Mouse (Mus musculus): ENCODE data around the gene Krt34. TPM values are rescaled to one million over a fixed set of nuclear protein-coding genes. Genes with fewer than 3 reads are reported as not detected.

The Krt34 gene
- polyA plus RNA-seq, 1 experiment = not detected

GRCm38 (mm10) chr11:100010682-100011081 lies 30.7 kb downstream of the Krt34 start:
- TF ChIP-seq CEBPB (IDR thresholded peaks at IDR 0.05; ENCODE audit: low read depth) (no peak), FOSL1 (IDR thresholded peaks at IDR 0.05; ENCODE audit: insufficient read depth, low read length, poor library complexity, severe bottlenecking) (no peak), USF1 (IDR thresholded peaks at IDR 0.05; ENCODE audit: low read depth) (no peak), MAX (IDR thresholded peaks at IDR 0.05) (no peak), MYOD1 (IDR thresholded peaks at IDR 0.05; ENCODE audit: control insufficient read depth, insufficient read length, low read depth) (no peak), MYOG (IDR thresholded peaks at IDR 0.05; ENCODE audit: control insufficient read depth, extremely low read depth, insufficient read length) (no peak), CTCF (IDR thresholded peaks at IDR 0.05; ENCODE audit: control insufficient read depth, insufficient read depth, insufficient read length) (no peak)
- Histone ChIP-seq H3K27me3 (ENCODE audit: control insufficient read depth, insufficient read depth, insufficient read length) (no peaks in the 10 kb centered on the region), H3K79me2 (ENCODE audit: control insufficient read depth, insufficient read depth) (no peaks in the 10 kb centered on the region), H3K36me3 (ENCODE audit: control insufficient read depth, insufficient read depth) (no peaks in the 10 kb centered on the region), H3K79me3 (ENCODE audit: low read depth) (no peaks in the 10 kb centered on the region), H3K4me3 (ENCODE audit: insufficient read depth, poor library complexity, severe bottlenecking) (no peak overlapping the region), H3ac (ENCODE audit: control insufficient read depth, insufficient read length, low read depth) (no peak overlapping the region)

GRCm38 (mm10) chr11:100008336-100008735 lies 33.0 kb downstream of the Krt34 start:
- Histone ChIP-seq H3K79me2 (ENCODE audit: control insufficient read depth, insufficient read depth) (no peaks in the 10 kb centered on the region), H3K4me3 (ENCODE audit: insufficient read depth, poor library complexity, severe bottlenecking) (no peak overlapping the region), H3K27me3 (ENCODE audit: control insufficient read depth, insufficient read depth, insufficient read length) (no peaks in the 10 kb centered on the region), H3K79me3 (ENCODE audit: low read depth) (no peaks in the 10 kb centered on the region), H3ac (ENCODE audit: control insufficient read depth, insufficient read length, low read depth) (no peak overlapping the region), H3K36me3 (ENCODE audit: control insufficient read depth, insufficient read depth) (no peaks in the 10 kb centered on the region)
- no peak for TF ChIP-seq CEBPB (IDR thresholded peaks at IDR 0.05; ENCODE audit: low read depth)

GRCm38 (mm10) chr11:100006624-100007023 lies 34.7 kb downstream of the Krt34 start:
- no peaks in the 10 kb centered on the region for H3K79me3 ChIP-seq (ENCODE audit: low read depth)
- H3K79me2 ChIP-seq (ENCODE audit: control insufficient read depth, insufficient read depth) = no peaks in the 10 kb centered on the region
- H3K4me3 ChIP-seq (ENCODE audit: insufficient read depth, poor library complexity, severe bottlenecking) = no peak overlapping the region
- no peak overlapping the region for H3ac ChIP-seq (ENCODE audit: control insufficient read depth, insufficient read length, low read depth)
- no peaks in the 10 kb centered on the region for H3K36me3 ChIP-seq (ENCODE audit: control insufficient read depth, insufficient read depth)
- H3K27me3 ChIP-seq (ENCODE audit: control insufficient read depth, insufficient read depth, insufficient read length) = no peaks in the 10 kb centered on the region
- TF ChIP-seq MYOD1 (IDR thresholded peaks at IDR 0.05; ENCODE audit: control insufficient read depth, insufficient read length, low read depth) (no peak), CTCF (IDR thresholded peaks at IDR 0.05; ENCODE audit: control insufficient read depth, insufficient read depth, insufficient read length) (no peak), MAX (IDR thresholded peaks at IDR 0.05) (no peak), MYOG (IDR thresholded peaks at IDR 0.05; ENCODE audit: control insufficient read depth, extremely low read depth, insufficient read length) (no peak), FOSL1 (IDR thresholded peaks at IDR 0.05; ENCODE audit: insufficient read depth, low read length, poor library complexity, severe bottlenecking) (no peak), CEBPB (IDR thresholded peaks at IDR 0.05; ENCODE audit: low read depth) (no peak), USF1 (IDR thresholded peaks at IDR 0.05; ENCODE audit: low read depth) (no peak)

- no peaks in the 10 kb centered on the region for H3K79me3 ChIP-seq (ENCODE audit: low read depth)
- H3ac ChIP-seq (ENCODE audit: control insufficient read depth, insufficient read length, low read depth) = no peak overlapping the region
- H3K79me2 ChIP-seq (ENCODE audit: control insufficient read depth, insufficient read depth) = no peaks in the 10 kb centered on the region
- no peak overlapping the region for H3K4me3 ChIP-seq (ENCODE audit: insufficient read depth, poor library complexity, severe bottlenecking)
- no peaks in the 10 kb centered on the region for H3K27me3 ChIP-seq (ENCODE audit: control insufficient read depth, insufficient read depth, insufficient read length)
- H3K36me3 ChIP-seq (ENCODE audit: control insufficient read depth, insufficient read depth) = no peaks in the 10 kb centered on the region
- TF ChIP-seq MYOG (IDR thresholded peaks at IDR 0.05; ENCODE audit: control insufficient read depth, extremely low read depth, insufficient read length) (no peak), CEBPB (IDR thresholded peaks at IDR 0.05; ENCODE audit: low read depth) (no peak), USF1 (IDR thresholded peaks at IDR 0.05; ENCODE audit: low read depth) (no peak), MAX (IDR thresholded peaks at IDR 0.05) (no peak), MYOD1 (IDR thresholded peaks at IDR 0.05; ENCODE audit: control insufficient read depth, insufficient read length, low read depth) (no peak), CTCF (IDR thresholded peaks at IDR 0.05; ENCODE audit: control insufficient read depth, insufficient read depth, insufficient read length) (no peak), FOSL1 (IDR thresholded peaks at IDR 0.05; ENCODE audit: insufficient read depth, low read length, poor library complexity, severe bottlenecking) (no peak)
Measured at GRCm38 (mm10) chr11:100005905-100006304, 35.4 kb downstream of the Krt34 start.

DNA sequence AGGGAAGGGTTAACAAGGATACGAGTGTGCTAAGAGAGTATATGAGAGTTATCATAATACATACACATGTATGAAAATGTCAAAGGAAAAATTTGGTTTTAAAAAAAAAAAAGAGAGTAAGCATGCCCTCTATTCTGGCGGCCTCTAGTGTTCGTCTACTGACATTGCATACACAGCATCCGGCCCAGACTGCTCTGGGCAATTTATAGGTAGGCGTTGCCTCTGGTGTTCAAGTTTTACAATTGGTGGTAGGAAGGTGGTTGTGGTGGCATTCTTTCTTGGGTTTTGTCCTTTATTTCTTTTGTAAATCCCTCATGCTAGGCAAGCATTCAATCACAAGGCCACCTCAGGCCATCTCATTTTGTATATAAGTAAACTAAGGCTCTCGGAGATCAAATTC lies 36.5 kb downstream of the Krt34 start:
- no peaks in the 10 kb centered on the region for H3K79me3 ChIP-seq (ENCODE audit: low read depth)
- TF ChIP-seq MYOG (IDR thresholded peaks at IDR 0.05; ENCODE audit: control insufficient read depth, extremely low read depth, insufficient read length) = no peak
- TF ChIP-seq CEBPB (IDR thresholded peaks at IDR 0.05; ENCODE audit: low read depth) = no peak
- TF ChIP-seq CTCF (IDR thresholded peaks at IDR 0.05; ENCODE audit: control insufficient read depth, insufficient read depth, insufficient read length) = peak; percentile 23
- no peak for TF ChIP-seq MYOD1 (IDR thresholded peaks at IDR 0.05; ENCODE audit: control insufficient read depth, insufficient read length, low read depth)
- TF ChIP-seq FOSL1 (IDR thresholded peaks at IDR 0.05; ENCODE audit: insufficient read depth, low read length, poor library complexity, severe bottlenecking) = no peak
- no peak for TF ChIP-seq USF1 (IDR thresholded peaks at IDR 0.05; ENCODE audit: low read depth)
- TF ChIP-seq MAX (IDR thresholded peaks at IDR 0.05) = no peak

GRCm38 (mm10) chr11:99999091-99999490 lies 42.3 kb downstream of the Krt34 start:
- no peaks in the 10 kb centered on the region for H3K79me3 ChIP-seq (ENCODE audit: low read depth)
- no peaks in the 10 kb centered on the region for H3K79me2 ChIP-seq (ENCODE audit: control insufficient read depth, insufficient read depth)
- no peak for TF ChIP-seq MAX (IDR thresholded peaks at IDR 0.05)
- TF ChIP-seq CTCF (IDR thresholded peaks at IDR 0.05; ENCODE audit: control insufficient read depth, insufficient read depth, insufficient read length) = no peak
- no peak for TF ChIP-seq MYOG (IDR thresholded peaks at IDR 0.05; ENCODE audit: control insufficient read depth, extremely low read depth, insufficient read length)
- TF ChIP-seq MYOD1 (IDR thresholded peaks at IDR 0.05; ENCODE audit: control insufficient read depth, insufficient read length, low read depth) = no peak
- TF ChIP-seq USF1 (IDR thresholded peaks at IDR 0.05; ENCODE audit: low read depth) = no peak
- no peak for TF ChIP-seq FOSL1 (IDR thresholded peaks at IDR 0.05; ENCODE audit: insufficient read depth, low read length, poor library complexity, severe bottlenecking)
- no peak for TF ChIP-seq CEBPB (IDR thresholded peaks at IDR 0.05; ENCODE audit: low read depth)
- H3K4me3 ChIP-seq (ENCODE audit: insufficient read depth, poor library complexity, severe bottlenecking) = no peak overlapping the region
- H3ac ChIP-seq (ENCODE audit: control insufficient read depth, insufficient read length, low read depth) = no peak overlapping the region
- peaks cover 10% of the 10 kb centered on the region for H3K27me3 ChIP-seq (ENCODE audit: control insufficient read depth, insufficient read depth, insufficient read length)
- H3K36me3 ChIP-seq (ENCODE audit: control insufficient read depth, insufficient read depth) = no peaks in the 10 kb centered on the region

More for the DNA sequence above, 36.5 kb downstream of the Krt34 start:
- Histone ChIP-seq H3K27me3 (ENCODE audit: control insufficient read depth, insufficient read depth, insufficient read length) (no peaks in the 10 kb centered on the region), H3K79me2 (ENCODE audit: control insufficient read depth, insufficient read depth) (no peaks in the 10 kb centered on the region), H3ac (ENCODE audit: control insufficient read depth, insufficient read length, low read depth) (no peak overlapping the region), H3K36me3 (ENCODE audit: control insufficient read depth, insufficient read depth) (no peaks in the 10 kb centered on the region), H3K4me3 (ENCODE audit: insufficient read depth, poor library complexity, severe bottlenecking) (no peak overlapping the region)

All from C2C12 (cell line).